Mouse (Mus musculus) liver, embryonic 14.5 days (tissue): Measurements from ENCODE around the gene Drosha.

ENCODE experiments used
- CTCF ChIP-seq: IDR thresholded peaks from 2 replicates; pipeline ENCODE4 v1.5.1; 2016; ENCODE audit warnings: antibody characterized with exemption, low read depth, control low read depth
- EP300 ChIP-seq: IDR thresholded peaks from 2 replicates; pipeline ENCODE4 v1.6.1; 2016; ENCODE audit warnings: antibody characterized with exemption, low read depth

- TF ChIP-seq CTCF (no peak), EP300 (no peak)
Observed at GRCm38 (mm10) chr15:12817592-12817991, 7.0 kb upstream of the Drosha start.
